In genomic region chr1:36244058-36244827, GRCm38 (mm10) we compare ENCODE assay signal across 8 mouse cellular contexts. TPM values are rescaled to one million over a fixed set of nuclear protein-coding genes. Genes with fewer than 3 reads are reported as not detected.
DNase-seq lines count a peak whose midpoint lies in the region; ATAC-seq and TF ChIP-seq lines count a peak whose summit lies in the region.

Gene Uggt1, minus strand, starts transcription at chr1:36244720.

- peak within 1 kb of the TSS; percentile 77 for H3K9ac ChIP-seq in hindbrain, postnatal 0 days (replicated peaks; ENCODE audit: low read length)

- no peaks in the 10 kb centered on the region for H3K36me3 ChIP-seq in hindbrain, postnatal 0 days (ENCODE audit: insufficient read depth, low read length)

- H3K9me3 ChIP-seq in hindbrain, postnatal 0 days (ENCODE audit: low read length), result no peaks in the 10 kb centered on the region

- intact Hi-C loops in gastrocnemius, adult 2 months (cut with DNase I), result no loop called here
- intact Hi-C loops in left cerebral cortex, adult 2 months (cut with DNase I), result no loop called here

- no peaks in the 10 kb centered on the region for H3K27me3 ChIP-seq in hindbrain, postnatal 0 days (ENCODE audit: insufficient read depth, low read length)

- WGBS in hindbrain, postnatal 0 days, result 4% methylated on average over 46 of the region's 49 CpGs

- peak; percentile 98 for DNase-seq in ZHBTc4 (ENCODE audit: low read depth, low spot score)
- peak; percentile 96 for DNase-seq in gastrocnemius, adult 2 months
- peak; percentile 97 for DNase-seq in hindbrain, postnatal 0 days (ENCODE audit: low spot score)
- DNase-seq in left cerebral cortex, adult 2 months (ENCODE audit: extremely low spot score in 1 of 2, low spot score in 2 of 2), result peak; percentile 90 to 91
- peak; percentile 94 to 96 for DNase-seq in right cerebral cortex, adult 2 months (ENCODE audit: low spot score in 2 of 2)
- DNase-seq in urinary bladder, postnatal 14 days (ENCODE audit: low spot score), result peak; percentile 95

- no peak for TF ChIP-seq CTCF in gastrocnemius, adult 2 months (IDR thresholded peaks at IDR 0.05)
- TF ChIP-seq CTCF in hindbrain, postnatal 0 days (IDR thresholded peaks at IDR 0.05; ENCODE audit: low read depth), result no peak
- TF ChIP-seq CTCF in left cerebral cortex, adult 2 months (IDR thresholded peaks at IDR 0.05), result no peak

- peak; percentile 96 for ATAC-seq in common myeloid progenitor, adult 5-6 weeks (replicated peaks; ENCODE audit: low read depth, poor library complexity, severe bottlenecking)
- peak; percentile 98 for ATAC-seq in hindbrain, postnatal 0 days
- peak; percentile 98 for ATAC-seq in megakaryocyte, adult 5-6 weeks (ENCODE audit: poor library complexity, severe bottlenecking)

- peaks cover 4% of the 10 kb centered on the region for H3K4me1 ChIP-seq in hindbrain, postnatal 0 days (ENCODE audit: insufficient read depth, low read length)

- H3K4me3 ChIP-seq in gastrocnemius, adult 2 months, result peak within 1 kb of the TSS; percentile 89
- H3K4me3 ChIP-seq in hindbrain, postnatal 0 days (ENCODE audit: low read length), result peak within 1 kb of the TSS; percentile 91
- H3K4me3 ChIP-seq in left cerebral cortex, adult 2 months, result peak within 1 kb of the TSS; percentile 95

- H3K4me2 ChIP-seq in hindbrain, postnatal 0 days (ENCODE audit: low read depth, low read length), result peak within 1 kb of the TSS; percentile 89

- peak within 1 kb of the TSS; percentile 87 for H3K27ac ChIP-seq in gastrocnemius, adult 2 months
- peak within 1 kb of the TSS; percentile 88 for H3K27ac ChIP-seq in hindbrain, postnatal 0 days
- H3K27ac ChIP-seq in left cerebral cortex, adult 2 months, result peak within 1 kb of the TSS; percentile 68

RNA-seq across cellular contexts. Expression of gene Uggt1, which starts in this region (rescaled TPM):
- 73.2 and 82.4 TPM in 2 replicates for total RNA-seq in common myeloid progenitor, adult 5-6 weeks (2017)
- 10 to 100 TPM; 27.6 to 29.1 TPM for total RNA-seq in gastrocnemius, adult 2 months (2021)
- total RNA-seq in hindbrain, postnatal 0 days (2014; rRNA removed), result 33.5 and 40.2 TPM in 2 replicates
- 22.1 and 24.3 TPM in 2 replicates for polyA plus RNA-seq in hindbrain, postnatal 0 days (2015; fragmentation: Nextera tagmentation; extraction: Ambion mirVana)
- 10 to 100 TPM; 48.6 to 50.7 TPM for total RNA-seq in left cerebral cortex, adult 2 months (2021)
- total RNA-seq in megakaryocyte, adult 5-6 weeks (2015), result 77.5 and 77.7 TPM in 2 replicates
- 120 and 125 TPM in 2 replicates for total RNA-seq in megakaryocyte, adult 5-6 weeks (2017)

Comparison
In these comparisons a context has a peak if more than half of its experiments do, and no peak if none do; other contexts are left out.
1. Peak in every context shown above with its lines: DNase-seq, ATAC-seq, H3K4me3 ChIP-seq and H3K27ac ChIP-seq.